Mouse (Mus musculus) lung, adult 2 months (tissue): ENCODE data around the gene Wfdc15a. TPM values are rescaled to one million over a fixed set of nuclear protein-coding genes. Genes with fewer than 3 reads are reported as not detected.

Experiments
- DNase-seq: peaks from one replicate; pipeline ENCODE4 v3.0.0; 2022
- H3K4me1 ChIP-seq: fragments of 200-500 bp; 2 replicates; pipeline ENCODE4 v1.6.1; 2011; ENCODE audit warnings: low read length; ENCODE audit not compliant: control insufficient read depth, insufficient read depth
- H3K4me3 ChIP-seq: fragments of 200-500 bp; replicated peaks from 2 replicates; pipeline ENCODE3; 2011; ENCODE audit warnings: low read depth, mild to moderate bottlenecking, control low read depth, low read length; ENCODE audit errors: extremely low read depth
- CTCF ChIP-seq: fragments of 200-500 bp; IDR thresholded peaks from 2 replicates; pipeline ENCODE4 v1.5.1; 2011; ENCODE audit warnings: mild to moderate bottlenecking, low read length, control low read depth; ENCODE audit not compliant: insufficient read depth
- POLR2A ChIP-seq: fragments of 200-500 bp; IDR thresholded peaks from 2 replicates; pipeline ENCODE4 v1.6.1; 2011; ENCODE audit warnings: low read depth, mild to moderate bottlenecking, control low read depth, low read length, borderline replicate concordance; ENCODE audit errors: extremely low read depth
- WGBS: fragments of 180-500 bp; shearing (Covaris S2); methylation state at CpG from one replicate; pipeline ENCODE4 v1.1.7; 2018; 5-methylcytosine and 5-hydroxymethylcytosine counted together
- polyA plus RNA-seq: library from polyadenylated mRNA; depleted of rRNA; stranded (reverse); fragments of >200 nt; gene quantifications from 2 replicates; pipeline ENCODE4 v1.2.3, GENCODE M21; 2012; rRNA removed

Wfdc15a gene
- polyA plus RNA-seq, 1 experiment, result not detected

DNA sequence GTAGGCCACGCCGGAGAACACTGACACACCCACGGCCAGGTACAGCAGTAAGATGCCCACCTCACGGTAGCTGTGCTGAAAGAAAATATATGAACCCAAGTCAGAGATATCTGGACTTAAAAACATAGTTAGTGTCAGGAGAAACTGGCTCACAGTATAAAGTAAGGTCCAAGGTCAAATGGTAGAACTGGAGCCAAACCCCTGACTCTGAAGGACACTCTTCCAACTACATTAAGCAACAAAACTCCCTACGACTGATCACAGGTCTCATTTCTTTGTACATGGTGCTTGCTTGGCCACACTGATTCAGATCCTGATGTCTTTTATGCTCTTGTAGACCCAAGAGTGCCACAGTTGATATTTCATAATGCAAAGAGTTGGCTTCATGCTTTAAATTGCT is 35.0 kb downstream of the Wfdc15a start:
- no peak for DNase-seq
- Histone ChIP-seq H3K4me1 (no peaks in the 10 kb centered on the region), H3K4me3 (no peak overlapping the region)
- TF ChIP-seq CTCF, result no peak
- no peak for TF ChIP-seq POLR2A
- WGBS, result 90% methylated on average over 5 of the region's 5 CpGs

DNA sequence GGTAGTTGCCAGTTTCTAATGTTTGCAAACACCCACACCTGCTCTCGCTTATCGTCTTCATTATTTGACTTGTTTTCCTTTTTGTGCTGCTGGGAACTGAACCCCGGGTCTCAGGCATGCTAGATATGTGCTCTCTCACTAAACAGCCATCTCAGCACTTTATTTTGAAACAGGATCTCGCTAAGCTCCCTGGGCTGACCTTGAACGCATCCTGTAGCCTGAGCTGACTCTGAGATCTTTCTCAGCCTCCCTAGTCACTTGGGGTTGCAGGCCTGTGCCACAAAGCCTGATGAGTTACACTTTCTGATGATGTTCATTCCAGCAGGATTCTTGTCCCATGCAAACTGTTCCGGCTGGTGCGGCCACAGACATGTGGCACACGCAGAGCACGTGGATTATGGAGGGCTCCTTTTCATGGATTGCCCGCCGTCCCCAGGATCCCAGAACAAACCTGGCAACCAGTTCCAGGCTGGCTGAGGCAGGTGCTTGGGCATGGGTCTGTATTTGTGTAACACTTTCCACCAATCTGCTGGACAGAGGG is 38.3 kb downstream of the Wfdc15a start:
- Histone ChIP-seq H3K4me3 (no peak overlapping the region), H3K4me1 (no peaks in the 10 kb centered on the region)
- TF ChIP-seq POLR2A (no peak), CTCF (no peak)
- WGBS, result 71% methylated on average over 11 of the region's 11 CpGs
- DNase-seq, result no peak

DNA sequence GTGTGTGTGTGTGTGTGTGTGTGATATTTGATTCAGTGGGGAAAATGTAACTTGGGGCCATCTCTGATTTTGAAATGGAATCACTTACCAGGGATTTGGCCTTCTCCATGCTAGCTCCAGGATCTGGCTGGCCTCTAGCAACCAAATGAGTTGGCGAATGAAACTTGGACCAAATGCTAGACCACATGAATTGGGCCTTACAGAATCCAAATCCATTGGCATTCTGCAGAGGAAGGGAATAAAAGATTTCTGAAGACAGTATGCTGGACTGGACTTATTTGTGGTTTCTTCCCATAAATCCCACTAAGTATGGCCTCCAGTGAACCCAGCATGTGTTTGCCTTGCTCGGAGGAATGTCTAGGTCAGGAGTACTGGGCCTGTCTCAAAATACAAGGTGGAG is 41.1 kb downstream of the Wfdc15a start:
- WGBS, result 81% methylated on average over 2 of the region's 2 CpGs
- no peaks in the 10 kb centered on the region for H3K4me1 ChIP-seq
- TF ChIP-seq CTCF (no peak), POLR2A (no peak)
- no peak for DNase-seq
- no peak overlapping the region for H3K4me3 ChIP-seq

DNA sequence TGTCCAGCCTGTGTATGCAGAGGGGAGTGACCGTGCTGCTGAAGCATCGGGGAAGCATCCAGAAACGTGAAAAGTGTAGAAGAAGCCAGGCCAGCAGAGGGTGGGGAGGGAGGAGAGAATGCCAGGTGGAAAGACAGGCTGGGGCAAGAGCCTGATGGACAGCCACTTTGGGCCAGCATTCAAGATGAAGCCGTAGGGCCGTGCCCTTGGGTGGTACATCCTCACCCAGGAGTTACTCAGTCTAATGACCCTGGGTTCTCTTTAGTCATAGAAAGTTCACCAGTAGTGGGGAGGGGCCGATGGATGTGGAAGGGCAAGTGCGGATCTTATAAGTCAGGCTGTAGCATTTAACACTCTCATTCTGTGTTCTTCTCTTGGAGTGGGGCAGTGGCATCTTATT is 43.8 kb downstream of the Wfdc15a start:
- WGBS, result 86% methylated on average over 7 of the region's 7 CpGs
- DNase-seq, result no peak
- Histone ChIP-seq H3K4me1 (no peaks in the 10 kb centered on the region), H3K4me3 (no peak overlapping the region)
- TF ChIP-seq POLR2A (no peak), CTCF (no peak)

DNA sequence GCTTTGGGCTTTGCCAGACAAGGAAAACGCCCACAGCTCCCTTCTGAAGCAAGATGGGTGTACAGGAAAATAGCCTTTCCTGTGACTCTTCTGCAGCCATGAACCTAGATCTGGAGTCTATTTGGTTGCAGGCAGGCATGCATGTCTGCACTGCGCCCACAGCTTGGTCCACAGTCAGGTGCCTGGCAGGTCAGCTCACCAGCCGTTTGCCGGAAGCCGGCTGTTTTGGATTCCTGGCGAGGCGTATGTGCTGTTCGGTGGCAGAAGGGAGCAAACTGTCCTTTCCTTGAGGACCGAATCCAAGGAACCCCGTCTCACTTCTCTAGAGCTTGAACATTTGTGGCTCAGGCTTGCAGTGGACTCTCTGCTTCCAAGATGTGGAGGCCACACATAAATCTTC is 45.9 kb downstream of the Wfdc15a start:
- WGBS, result 89% methylated on average over 10 of the region's 10 CpGs

DNA sequence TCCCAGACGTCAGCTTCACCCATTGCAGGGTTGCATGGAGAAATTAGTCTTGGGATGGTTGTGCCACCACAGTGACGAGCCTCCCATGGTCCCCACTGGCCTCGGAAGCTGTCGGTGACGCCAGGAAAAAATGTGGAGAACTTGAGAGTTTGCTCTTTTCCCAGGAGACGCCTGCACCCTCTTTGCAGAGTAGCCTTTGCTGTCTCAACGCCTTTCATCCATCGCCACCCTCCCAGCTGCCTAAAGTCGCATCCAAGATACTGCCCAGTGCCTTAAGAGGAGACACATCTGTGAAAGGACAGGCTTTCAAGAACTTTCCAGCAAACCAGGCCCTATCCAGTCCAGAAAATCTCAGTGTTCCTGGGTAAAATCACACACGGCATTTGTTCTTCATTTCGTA is 47.6 kb downstream of the Wfdc15a start:
- Histone ChIP-seq H3K4me3 (no peak overlapping the region), H3K4me1 (no peaks in the 10 kb centered on the region)
- no peak for DNase-seq
- TF ChIP-seq CTCF (no peak), POLR2A (no peak)
- 75% methylated on average over 11 of the region's 11 CpGs for WGBS

More for the DNA sequence above, 45.9 kb downstream of the Wfdc15a start:
- TF ChIP-seq POLR2A (no peak), CTCF (no peak)
- Histone ChIP-seq H3K4me1 (no peaks in the 10 kb centered on the region), H3K4me3 (no peak overlapping the region)
- DNase-seq, result no peak

DNA sequence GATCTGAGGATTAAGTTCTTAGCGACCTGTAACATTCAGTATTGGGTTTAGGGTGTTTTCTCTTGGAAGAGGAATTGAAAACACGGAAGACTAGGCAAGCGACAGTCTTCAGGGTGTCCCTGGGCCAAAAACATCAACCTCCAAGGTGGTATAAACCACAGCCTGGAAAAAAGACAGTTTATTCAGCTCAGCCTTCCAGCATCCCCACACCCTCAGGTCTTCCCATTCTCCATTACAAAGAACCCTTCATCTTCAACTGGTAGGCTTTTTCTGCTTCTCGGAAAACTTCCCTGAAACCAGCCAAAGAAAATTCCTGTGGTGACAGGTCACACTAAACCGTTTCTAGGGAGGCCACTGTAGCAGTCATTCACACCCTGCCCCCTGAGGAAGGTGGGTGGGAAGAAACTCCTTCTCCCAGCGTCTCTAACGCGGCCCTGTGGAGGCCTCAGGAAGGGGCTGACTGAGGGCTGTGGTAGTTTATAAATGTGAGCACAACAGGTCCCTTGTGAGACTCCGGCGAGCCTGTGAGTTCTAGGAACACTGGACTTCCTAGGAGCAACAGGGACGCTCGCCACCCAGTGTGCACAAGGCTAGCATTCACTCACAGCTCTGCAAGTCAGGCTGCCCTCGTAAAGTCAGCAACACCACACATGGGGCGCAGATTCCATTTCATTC is 49.7 kb downstream of the Wfdc15a start:
- TF ChIP-seq CTCF (no peak), POLR2A (no peak)
- H3K4me3 ChIP-seq, result no peak overlapping the region
- peaks cover 5% of the 10 kb centered on the region for H3K4me1 ChIP-seq
- no peak for DNase-seq
- 56% methylated on average over 14 of the region's 14 CpGs for WGBS

Other genes with a start within 250 kb of the Wfdc15a start
- 39.4 and 52.8 TPM in 2 replicates for gene Ywhab, start 205.2 kb downstream of the Wfdc15a start, polyA plus RNA-seq
- 0.40 and 0.50 TPM in 2 replicates for gene Pabpc1l, start 174.7 kb downstream of the Wfdc15a start, polyA plus RNA-seq
- gene Stk4, start 129.8 kb downstream of the Wfdc15a start, polyA plus RNA-seq, result 22.0 and 31.3 TPM in 2 replicates
- gene Tomm34, start 129.0 kb downstream of the Wfdc15a start, polyA plus RNA-seq, result 43.5 and 48.8 TPM in 2 replicates
- 0.07 and 0.21 TPM in 2 replicates for gene Kcns1, start 29.0 kb downstream of the Wfdc15a start, polyA plus RNA-seq
- gene Wfdc5, start 17.4 kb downstream of the Wfdc15a start, polyA plus RNA-seq, result 0.27 and 16.2 TPM in 2 replicates
- gene Wfdc12, start 9.5 kb downstream of the Wfdc15a start, polyA plus RNA-seq, result 0.43 and 4.4 TPM in 2 replicates
- gene Wfdc15b, start 21.5 kb upstream of the Wfdc15a start, polyA plus RNA-seq, result 0.34 TPM in 1 of 2 replicates, not detected in the other
- not detected in 2 replicates for gene Svs2, start 38.3 kb upstream of the Wfdc15a start, polyA plus RNA-seq
- not detected in 2 replicates for gene Svs3b, start 56.5 kb upstream of the Wfdc15a start, polyA plus RNA-seq
- not detected in 2 replicates for gene Svs4, start 78.3 kb upstream of the Wfdc15a start, polyA plus RNA-seq
- gene Svs3a, start 89.1 kb upstream of the Wfdc15a start, polyA plus RNA-seq, result not detected in 2 replicates
- not detected in 2 replicates for gene Svs6, start 116.6 kb upstream of the Wfdc15a start, polyA plus RNA-seq
- gene Svs5, start 132.6 kb upstream of the Wfdc15a start, polyA plus RNA-seq, result not detected in 2 replicates
- 64.8 and 662 TPM in 2 replicates for gene Slpi, start 189.0 kb upstream of the Wfdc15a start, polyA plus RNA-seq
- gene Rbpjl, start 203.0 kb upstream of the Wfdc15a start, polyA plus RNA-seq, result 86.8 and 101 TPM in 2 replicates
- 78.0 and 80.1 TPM in 2 replicates for gene Matn4, start 205.0 kb upstream of the Wfdc15a start, polyA plus RNA-seq
- 75.1 and 91.1 TPM in 2 replicates for gene Sdc4, start 243.8 kb upstream of the Wfdc15a start, polyA plus RNA-seq